Mouse (Mus musculus): ENCODE results near the gene Zfp626. TPM values are rescaled to one million over a fixed set of nuclear protein-coding genes. Genes with fewer than 3 reads are reported as not detected.
"Not testable (repeated sequence)": the region's sequence is repeated elsewhere in the genome, so short reads cannot be mapped to it uniquely, and the experiment has no call there.

Zfp626 gene
- polyA plus RNA-seq (2015; fragmentation: Nextera tagmentation; extraction: Ambion mirVana): 1.7 and 2.0 TPM in 2 replicates

GRCm38 (mm10) chr7:27806896-27807295 is at the start of gene Zfp626:
Gene Zfp626 (plus strand): TSS chr7:27807196.
- WGBS: 94% methylated on average over 2 of the region's 3 CpGs
- H3K9me3 ChIP-seq (ENCODE audit: low read length); H3K4me3 ChIP-seq (ENCODE audit: low read depth, low read length); H3K27ac ChIP-seq (ENCODE audit: low read length); DNase-seq (ENCODE audit: low spot score); H3K4me2 ChIP-seq (replicated peaks; ENCODE audit: low read depth, low read length); H3K4me1 ChIP-seq (ENCODE audit: insufficient read depth, low read depth, low read length); ATAC-seq; H3K9ac ChIP-seq (replicated peaks; ENCODE audit: low read depth); H3K27me3 ChIP-seq (replicated peaks; ENCODE audit: insufficient read depth, low read length): not testable (repeated sequence)
- peaks cover 15% of the 10 kb centered on the region; the same call in 1 of the 2 replicates for H3K36me3 ChIP-seq (ENCODE audit: insufficient read depth, low read length)

GRCm38 (mm10) chr7:27765176-27765886 is 41.7 kb upstream of the Zfp626 start:
- Histone ChIP-seq H3K27ac (ENCODE audit: low read length) (no peak overlapping the region), H3K4me3 (ENCODE audit: low read depth, low read length) (peak overlapping the region; percentile 20; the same call in 1 of the 2 replicates), H3K36me3 (ENCODE audit: insufficient read depth, low read length) (no peaks in the 10 kb centered on the region), H3K4me2 (replicated peaks; ENCODE audit: low read depth, low read length) (peak overlapping the region; percentile 54), H3K9me3 (ENCODE audit: low read length) (no peaks in the 10 kb centered on the region), H3K9ac (replicated peaks; ENCODE audit: low read depth) (0 out of 2 replicates have a peak overlapping the region, but pooled peaks have one; percentile 23), H3K4me1 (ENCODE audit: insufficient read depth, low read depth, low read length) (no peaks in the 10 kb centered on the region; the same call in 1 of the 2 replicates), H3K27me3 (replicated peaks; ENCODE audit: insufficient read depth, low read length) (no peaks in the 10 kb centered on the region)
- peak; percentile 64 for ATAC-seq
- TF ChIP-seq EP300 (IDR thresholded peaks at IDR 0.05) (no peak), CTCF (IDR thresholded peaks at IDR 0.05) (no peak)
- 8% methylated on average over 17 of the region's 17 CpGs for WGBS
- DNase-seq (ENCODE audit: low spot score): peak; percentile 23

- WGBS: 74% methylated on average over 5 of the region's 5 CpGs
- no peak overlapping the region for H3K4me2 ChIP-seq (replicated peaks; ENCODE audit: low read depth, low read length)
- no peaks in the 10 kb centered on the region for H3K9me3 ChIP-seq (ENCODE audit: low read length)
- H3K27me3 ChIP-seq (replicated peaks; ENCODE audit: insufficient read depth, low read length): no peaks in the 10 kb centered on the region
- H3K4me1 ChIP-seq (ENCODE audit: insufficient read depth, low read depth, low read length): no peaks in the 10 kb centered on the region
- ATAC-seq (no peak), DNase-seq (ENCODE audit: low spot score) (no peak)
- TF ChIP-seq EP300 (IDR thresholded peaks at IDR 0.05) (no peak), CTCF (IDR thresholded peaks at IDR 0.05) (no peak)
- H3K9ac ChIP-seq (replicated peaks; ENCODE audit: low read depth): no peak overlapping the region
- no peak overlapping the region for H3K27ac ChIP-seq (ENCODE audit: low read length)
- no peak overlapping the region for H3K4me3 ChIP-seq (ENCODE audit: low read depth, low read length)
- no peaks in the 10 kb centered on the region for H3K36me3 ChIP-seq (ENCODE audit: insufficient read depth, low read length)
Observed at GRCm38 (mm10) chr7:27789306-27789705, 17.7 kb upstream of the Zfp626 start.

- not testable (repeated sequence) for H3K4me1 ChIP-seq (ENCODE audit: insufficient read depth, low read depth, low read length); H3K27me3 ChIP-seq (replicated peaks; ENCODE audit: insufficient read depth, low read length); H3K4me3 ChIP-seq (ENCODE audit: low read depth, low read length); H3K36me3 ChIP-seq (ENCODE audit: insufficient read depth, low read length); H3K9ac ChIP-seq (replicated peaks; ENCODE audit: low read depth); H3K4me2 ChIP-seq (replicated peaks; ENCODE audit: low read depth, low read length); H3K9me3 ChIP-seq (ENCODE audit: low read length)
- H3K27ac ChIP-seq (ENCODE audit: low read length): peak overlapping the region; percentile 26
- peak; percentile 30 for DNase-seq (ENCODE audit: low spot score)
- ATAC-seq: peak; percentile 73
- WGBS: 40% methylated on average over 2 of the region's 3 CpGs
Observed at GRCm38 (mm10) chr7:27793865-27794264, 13.1 kb upstream of the Zfp626 start.

- TF ChIP-seq CTCF (IDR thresholded peaks at IDR 0.05) (no peak), EP300 (IDR thresholded peaks at IDR 0.05) (no peak)
- Histone ChIP-seq H3K9me3 (ENCODE audit: low read length) (no peaks in the 10 kb centered on the region), H3K27ac (ENCODE audit: low read length) (0 out of 2 replicates have a peak overlapping the region, but pooled peaks have one; percentile 26), H3K9ac (replicated peaks; ENCODE audit: low read depth) (no peak overlapping the region), H3K4me1 (ENCODE audit: insufficient read depth, low read depth, low read length) (no peaks in the 10 kb centered on the region), H3K36me3 (ENCODE audit: insufficient read depth, low read length) (no peaks in the 10 kb centered on the region), H3K27me3 (replicated peaks; ENCODE audit: insufficient read depth, low read length) (no peaks in the 10 kb centered on the region), H3K4me2 (replicated peaks; ENCODE audit: low read depth, low read length) (no peak overlapping the region), H3K4me3 (ENCODE audit: low read depth, low read length) (no peak overlapping the region)
- DNase-seq (ENCODE audit: low spot score) (peak; percentile 49), ATAC-seq (peak; percentile 76)
Observed at GRCm38 (mm10) chr7:27794566-27794965, 12.4 kb upstream of the Zfp626 start.

GRCm38 (mm10) chr7:27797906-27798811 is 8.8 kb upstream of the Zfp626 start:
- ATAC-seq: peak; percentile 56
- Histone ChIP-seq H3K4me1 (ENCODE audit: insufficient read depth, low read depth, low read length) (no peaks in the 10 kb centered on the region), H3K27ac (ENCODE audit: low read length) (no peak overlapping the region), H3K9ac (replicated peaks; ENCODE audit: low read depth) (no peak overlapping the region), H3K36me3 (ENCODE audit: insufficient read depth, low read length) (no peaks in the 10 kb centered on the region), H3K9me3 (ENCODE audit: low read length) (no peaks in the 10 kb centered on the region), H3K4me2 (replicated peaks; ENCODE audit: low read depth, low read length) (no peak overlapping the region), H3K27me3 (replicated peaks; ENCODE audit: insufficient read depth, low read length) (no peaks in the 10 kb centered on the region), H3K4me3 (ENCODE audit: low read depth, low read length) (no peak overlapping the region)
- TF ChIP-seq EP300 (IDR thresholded peaks at IDR 0.05) (no peak), CTCF (IDR thresholded peaks at IDR 0.05) (peak; percentile 37; the same call in 1 of the 2 replicates)
- WGBS: 21% methylated on average over 7 of the region's 8 CpGs
- DNase-seq (ENCODE audit: low spot score): peak; percentile 41

All from lung, postnatal 0 days (tissue).